Mouse (Mus musculus) forebrain, embryonic 15.5 days (tissue): ENCODE results near the gene Sdk2. TPM values are rescaled to one million over a fixed set of nuclear protein-coding genes. Genes with fewer than 3 reads are reported as not detected.
A peak's percentile ranks its signal among the peaks of the same experiment; 100 is the strongest.

Experiments used
- ATAC-seq: fragments of 200-750 bp; cut with Nextera tagmentation; replicated peaks from 2 replicates; pipeline ENCODE4 v1.8.0; 2017; ENCODE audit warnings: mild to moderate bottlenecking, moderate TSS enrichment, moderate library complexity
- H3K27ac ChIP-seq: fragments of 300-500 bp; sonication (generic); replicated peaks from 2 replicates; pipeline ENCODE4 v1.5.1; 2015; ENCODE audit warnings: mild to moderate bottlenecking, inconsistent platforms
- H3K27me3 ChIP-seq: fragments of 300-500 bp; sonication (generic); 2 replicates; pipeline ENCODE4 v1.6.1; 2015; ENCODE audit warnings: inconsistent platforms
- H3K36me3 ChIP-seq: fragments of 300-500 bp; sonication (generic); 2 replicates; pipeline ENCODE4 v1.6.1; 2015; ENCODE audit warnings: mild to moderate bottlenecking, inconsistent platforms
- H3K4me1 ChIP-seq: fragments of 300-500 bp; sonication (generic); 2 replicates; pipeline ENCODE4 v1.6.1; 2015; ENCODE audit warnings: inconsistent platforms
- H3K4me2 ChIP-seq: fragments of 300-500 bp; sonication (generic); replicated peaks from 2 replicates; pipeline ENCODE4 v1.6.1; 2015; ENCODE audit warnings: mild to moderate bottlenecking, inconsistent platforms
- H3K4me3 ChIP-seq: fragments of 300-500 bp; sonication (generic); 2 replicates; pipeline ENCODE4 v1.5.1; 2015; ENCODE audit warnings: mild to moderate bottlenecking, inconsistent platforms
- H3K9ac ChIP-seq: fragments of 300-500 bp; sonication (generic); replicated peaks from 2 replicates; pipeline ENCODE4 v1.6.1; 2015; ENCODE audit warnings: mild to moderate bottlenecking, inconsistent platforms
- H3K9me3 ChIP-seq: fragments of 300-500 bp; sonication (generic); 2 replicates; pipeline ENCODE4 v1.6.1; 2016; ENCODE audit warnings: inconsistent platforms
- WGBS: fragments of 180-500 bp; shearing (Covaris S2); methylation state at CpG from one replicate; pipeline ENCODE4 v1.1.7; 2015; ENCODE audit warnings: mixed read lengths; 5-methylcytosine and 5-hydroxymethylcytosine counted together
- polyA plus RNA-seq: library from polyadenylated mRNA; unstranded; fragments of >200 nt; fragmentation: Nextera tagmentation; extraction: Ambion mirVana; gene quantifications from 2 replicates; pipeline ENCODE4 v1.2.1, GENCODE M21; 2015

Sdk2 gene
- polyA plus RNA-seq, 1 experiment from 2014 or later: 2.3 TPM

- H3K27ac ChIP-seq: no peak overlapping the region
- WGBS: 48% methylated on average over 7 of the region's 7 CpGs
- no peak overlapping the region for H3K4me3 ChIP-seq
- no peaks in the 10 kb centered on the region for H3K36me3 ChIP-seq
- no peaks in the 10 kb centered on the region for H3K27me3 ChIP-seq
- H3K4me1 ChIP-seq: peaks cover 24% of the 10 kb centered on the region
- no peaks in the 10 kb centered on the region for H3K9me3 ChIP-seq
- no peak overlapping the region for H3K4me2 ChIP-seq
- no peak for ATAC-seq
- no peak overlapping the region for H3K9ac ChIP-seq
These were observed 23.3 kb downstream of the Sdk2 start for GRCm38 (mm10) chr11:114043530-114043929.

GRCm38 (mm10) chr11:114040391-114041035 is 26.3 kb downstream of the Sdk2 start:
- ATAC-seq: 0 out of 2 replicates have a peak, but pooled peaks have one; percentile 29
- H3K4me3 ChIP-seq: no peak overlapping the region
- no peak overlapping the region for H3K4me2 ChIP-seq
- no peaks in the 10 kb centered on the region for H3K9me3 ChIP-seq
- H3K27me3 ChIP-seq: no peaks in the 10 kb centered on the region
- no peak overlapping the region for H3K27ac ChIP-seq
- H3K9ac ChIP-seq: no peak overlapping the region
- 10% methylated on average over 10 of the region's 10 CpGs for WGBS
- no peaks in the 10 kb centered on the region for H3K36me3 ChIP-seq
- peaks cover 24% of the 10 kb centered on the region for H3K4me1 ChIP-seq

- no peaks in the 10 kb centered on the region for H3K36me3 ChIP-seq
- H3K4me1 ChIP-seq: peaks cover 14% of the 10 kb centered on the region
- WGBS: 82% methylated on average over 8 of the region's 8 CpGs
- H3K4me2 ChIP-seq: no peak overlapping the region
- ATAC-seq: no peak
- H3K27ac ChIP-seq: no peak overlapping the region
- no peak overlapping the region for H3K9ac ChIP-seq
- no peaks in the 10 kb centered on the region for H3K27me3 ChIP-seq
- H3K4me3 ChIP-seq: no peak overlapping the region
- no peaks in the 10 kb centered on the region for H3K9me3 ChIP-seq
These were observed 28.8 kb downstream of the Sdk2 start for GRCm38 (mm10) chr11:114038036-114038435.

GRCm38 (mm10) chr11:114031491-114031890 is 35.4 kb downstream of the Sdk2 start:
- H3K27me3 ChIP-seq: no peaks in the 10 kb centered on the region; the same call in 1 of the 2 replicates
- H3K36me3 ChIP-seq: no peaks in the 10 kb centered on the region
- H3K4me2 ChIP-seq: no peak overlapping the region
- no peak overlapping the region for H3K27ac ChIP-seq
- WGBS: 83% methylated on average over 10 of the region's 10 CpGs
- no peaks in the 10 kb centered on the region for H3K9me3 ChIP-seq
- no peak overlapping the region for H3K9ac ChIP-seq
- H3K4me3 ChIP-seq: no peak overlapping the region
- ATAC-seq: no peak
- no peaks in the 10 kb centered on the region for H3K4me1 ChIP-seq

GRCm38 (mm10) chr11:114030214-114030613 is 36.6 kb downstream of the Sdk2 start:
- Histone ChIP-seq H3K27ac (no peak overlapping the region), H3K4me2 (no peak overlapping the region), H3K4me3 (no peak overlapping the region), H3K36me3 (no peaks in the 10 kb centered on the region), H3K4me1 (no peaks in the 10 kb centered on the region), H3K9ac (no peak overlapping the region), H3K9me3 (no peaks in the 10 kb centered on the region), H3K27me3 (no peaks in the 10 kb centered on the region; the same call in 1 of the 2 replicates)
- ATAC-seq: no peak
- WGBS: 84% methylated on average over 7 of the region's 7 CpGs

- ATAC-seq: no peak
These were observed 38.3 kb downstream of the Sdk2 start for GRCm38 (mm10) chr11:114028512-114028911.

GRCm38 (mm10) chr11:114028021-114028420 is 38.8 kb downstream of the Sdk2 start:
- no peak for ATAC-seq
- Histone ChIP-seq H3K4me2 (no peak overlapping the region), H3K36me3 (no peaks in the 10 kb centered on the region), H3K4me1 (no peaks in the 10 kb centered on the region), H3K9me3 (no peaks in the 10 kb centered on the region), H3K4me3 (no peak overlapping the region), H3K27ac (no peak overlapping the region), H3K9ac (no peak overlapping the region), H3K27me3 (no peaks in the 10 kb centered on the region; the same call in 1 of the 2 replicates)
- 78% methylated on average over 6 of the region's 6 CpGs for WGBS

More at GRCm38 (mm10) chr11:114028512-114028911, 38.3 kb downstream of the Sdk2 start:
- H3K9ac ChIP-seq: no peak overlapping the region
- H3K36me3 ChIP-seq: no peaks in the 10 kb centered on the region
- WGBS: 55% methylated on average over 6 of the region's 6 CpGs
- H3K9me3 ChIP-seq: no peaks in the 10 kb centered on the region
- H3K4me2 ChIP-seq: no peak overlapping the region
- H3K4me3 ChIP-seq: no peak overlapping the region
- H3K4me1 ChIP-seq: no peaks in the 10 kb centered on the region
- no peak overlapping the region for H3K27ac ChIP-seq
- H3K27me3 ChIP-seq: no peaks in the 10 kb centered on the region; the same call in 1 of the 2 replicates

GRCm38 (mm10) chr11:114025056-114025455 is 41.8 kb downstream of the Sdk2 start:
- Histone ChIP-seq H3K27me3 (no peaks in the 10 kb centered on the region; the same call in 1 of the 2 replicates), H3K9ac (no peak overlapping the region), H3K4me3 (no peak overlapping the region), H3K27ac (no peak overlapping the region), H3K9me3 (no peaks in the 10 kb centered on the region), H3K4me1 (no peaks in the 10 kb centered on the region), H3K36me3 (no peaks in the 10 kb centered on the region), H3K4me2 (no peak overlapping the region)
- ATAC-seq: no peak
- 81% methylated on average over 2 of the region's 2 CpGs for WGBS

- Histone ChIP-seq H3K27ac (no peak overlapping the region), H3K9me3 (no peaks in the 10 kb centered on the region), H3K9ac (no peak overlapping the region), H3K4me1 (peaks cover 9% of the 10 kb centered on the region), H3K36me3 (no peaks in the 10 kb centered on the region), H3K4me2 (no peak overlapping the region), H3K4me3 (no peak overlapping the region), H3K27me3 (no peaks in the 10 kb centered on the region; the same call in 1 of the 2 replicates)
- no peak for ATAC-seq
- 62% methylated on average over 1 of the region's 1 CpGs for WGBS
These were observed 42.9 kb downstream of the Sdk2 start for GRCm38 (mm10) chr11:114023965-114024364.

- WGBS: 54% methylated on average over 4 of the region's 4 CpGs
- ATAC-seq: no peak
- Histone ChIP-seq H3K36me3 (no peaks in the 10 kb centered on the region), H3K27ac (no peak overlapping the region), H3K9me3 (no peaks in the 10 kb centered on the region), H3K27me3 (peaks cover 8% of the 10 kb centered on the region; the same call in 1 of the 2 replicates), H3K4me3 (no peak overlapping the region), H3K4me2 (no peak overlapping the region), H3K4me1 (peaks cover 15% of the 10 kb centered on the region), H3K9ac (no peak overlapping the region)
These were observed 44.7 kb downstream of the Sdk2 start for GRCm38 (mm10) chr11:114022166-114022565.

- Histone ChIP-seq H3K27ac (0 out of 2 replicates have a peak overlapping the region, but pooled peaks have one; percentile 23), H3K4me2 (peak overlapping the region; percentile 4; the same call in 1 of the 2 replicates), H3K4me3 (no peak overlapping the region), H3K9me3 (no peaks in the 10 kb centered on the region), H3K36me3 (no peaks in the 10 kb centered on the region), H3K9ac (no peak overlapping the region), H3K4me1 (peaks cover 32% of the 10 kb centered on the region), H3K27me3 (peaks cover 12% of the 10 kb centered on the region; the same call in 1 of the 2 replicates)
- WGBS: 6% methylated on average over 11 of the region's 11 CpGs
- peak; percentile 65 for ATAC-seq
These were observed 47.8 kb downstream of the Sdk2 start for GRCm38 (mm10) chr11:114019087-114019486.

GRCm38 (mm10) chr11:114016889-114017392 is 49.9 kb downstream of the Sdk2 start:
- Histone ChIP-seq H3K4me3 (no peak overlapping the region), H3K36me3 (no peaks in the 10 kb centered on the region), H3K9ac (no peak overlapping the region), H3K27ac (no peak overlapping the region), H3K9me3 (no peaks in the 10 kb centered on the region), H3K4me1 (peaks cover 32% of the 10 kb centered on the region), H3K4me2 (no peak overlapping the region), H3K27me3 (peaks cover 16% of the 10 kb centered on the region; the same call in 1 of the 2 replicates)
- WGBS: 21% methylated on average over 14 of the region's 14 CpGs
- ATAC-seq: no peak
